Mouse (Mus musculus): Measurements from ENCODE around the gene Mipol1. TPM values are rescaled to one million over a fixed set of nuclear protein-coding genes. Genes with fewer than 3 reads are reported as not detected.

Gene Mipol1
- polyA plus RNA-seq, 1 experiment: 0.70 TPM

GRCm38 (mm10) chr12:57464520-57465334 lies 234.5 kb downstream of the Mipol1 start:
- H3K79me2 ChIP-seq (ENCODE audit: control insufficient read depth, insufficient read depth): no peaks in the 10 kb centered on the region
- H3K36me3 ChIP-seq (ENCODE audit: control insufficient read depth, insufficient read depth): no peaks in the 10 kb centered on the region
- H3K27me3 ChIP-seq (ENCODE audit: control insufficient read depth, insufficient read depth, insufficient read length): no peaks in the 10 kb centered on the region
- TF ChIP-seq MAX (IDR thresholded peaks at IDR 0.05) (no peak), CEBPB (IDR thresholded peaks at IDR 0.05; ENCODE audit: low read depth) (no peak), MYOG (IDR thresholded peaks at IDR 0.05; ENCODE audit: control insufficient read depth, extremely low read depth, insufficient read length) (no peak), USF1 (IDR thresholded peaks at IDR 0.05; ENCODE audit: low read depth) (no peak), FOSL1 (IDR thresholded peaks at IDR 0.05; ENCODE audit: insufficient read depth, low read length, poor library complexity, severe bottlenecking) (no peak), MYOD1 (IDR thresholded peaks at IDR 0.05; ENCODE audit: control insufficient read depth, insufficient read length, low read depth) (no peak), CTCF (IDR thresholded peaks at IDR 0.05; ENCODE audit: control insufficient read depth, insufficient read depth, insufficient read length) (no peak)
- no peaks in the 10 kb centered on the region for H3K79me3 ChIP-seq (ENCODE audit: low read depth)
- no peak overlapping the region for H3K4me3 ChIP-seq (ENCODE audit: insufficient read depth, poor library complexity, severe bottlenecking)
- H3ac ChIP-seq (ENCODE audit: control insufficient read depth, insufficient read length, low read depth): no peak overlapping the region

DNA sequence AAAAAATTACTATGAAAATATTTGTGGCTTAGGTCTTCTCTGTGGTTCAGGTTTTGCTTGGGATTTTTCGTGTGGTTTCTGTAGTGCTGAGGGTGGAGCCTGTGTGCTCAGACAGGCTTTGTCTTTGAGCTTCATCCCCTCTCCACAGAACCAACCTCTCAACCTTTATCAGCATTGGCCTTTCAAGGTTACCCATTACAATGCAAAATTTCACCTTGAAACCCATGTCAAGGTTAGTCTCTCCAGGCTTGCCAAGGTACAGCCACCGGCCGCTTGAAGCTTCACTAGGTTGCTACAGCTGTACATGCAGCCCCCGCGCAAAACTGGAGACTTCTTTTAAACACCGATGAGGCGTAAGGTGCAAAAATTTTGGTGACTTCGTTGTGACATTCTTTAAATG lies 241.6 kb downstream of the Mipol1 start:
- H3K79me3 ChIP-seq (ENCODE audit: low read depth): no peaks in the 10 kb centered on the region
- H3ac ChIP-seq (ENCODE audit: control insufficient read depth, insufficient read length, low read depth): no peak overlapping the region
- no peaks in the 10 kb centered on the region for H3K36me3 ChIP-seq (ENCODE audit: control insufficient read depth, insufficient read depth)
- TF ChIP-seq MAX (IDR thresholded peaks at IDR 0.05) (no peak), CTCF (IDR thresholded peaks at IDR 0.05; ENCODE audit: control insufficient read depth, insufficient read depth, insufficient read length) (no peak), CEBPB (IDR thresholded peaks at IDR 0.05; ENCODE audit: low read depth) (no peak), MYOD1 (IDR thresholded peaks at IDR 0.05; ENCODE audit: control insufficient read depth, insufficient read length, low read depth) (no peak), FOSL1 (IDR thresholded peaks at IDR 0.05; ENCODE audit: insufficient read depth, low read length, poor library complexity, severe bottlenecking) (no peak), USF1 (IDR thresholded peaks at IDR 0.05; ENCODE audit: low read depth) (no peak), MYOG (IDR thresholded peaks at IDR 0.05; ENCODE audit: control insufficient read depth, extremely low read depth, insufficient read length) (no peak)
- H3K79me2 ChIP-seq (ENCODE audit: control insufficient read depth, insufficient read depth): no peaks in the 10 kb centered on the region
- H3K4me3 ChIP-seq (ENCODE audit: insufficient read depth, poor library complexity, severe bottlenecking): no peak overlapping the region
- H3K27me3 ChIP-seq (ENCODE audit: control insufficient read depth, insufficient read depth, insufficient read length): no peaks in the 10 kb centered on the region

- Histone ChIP-seq H3K27me3 (ENCODE audit: control insufficient read depth, insufficient read depth, insufficient read length) (no peaks in the 10 kb centered on the region), H3ac (ENCODE audit: control insufficient read depth, insufficient read length, low read depth) (no peak overlapping the region), H3K79me2 (ENCODE audit: control insufficient read depth, insufficient read depth) (no peaks in the 10 kb centered on the region), H3K36me3 (ENCODE audit: control insufficient read depth, insufficient read depth) (no peaks in the 10 kb centered on the region), H3K4me3 (ENCODE audit: insufficient read depth, poor library complexity, severe bottlenecking) (no peak overlapping the region), H3K79me3 (ENCODE audit: low read depth) (no peaks in the 10 kb centered on the region)
- no peak for TF ChIP-seq CEBPB (IDR thresholded peaks at IDR 0.05; ENCODE audit: low read depth)
- TF ChIP-seq CTCF (IDR thresholded peaks at IDR 0.05; ENCODE audit: control insufficient read depth, insufficient read depth, insufficient read length): no peak
Observed at GRCm38 (mm10) chr12:57476876-57477275, 246.6 kb downstream of the Mipol1 start.

- H3K79me2 ChIP-seq (ENCODE audit: control insufficient read depth, insufficient read depth): no peaks in the 10 kb centered on the region
- H3K4me3 ChIP-seq (ENCODE audit: insufficient read depth, poor library complexity, severe bottlenecking): no peak overlapping the region
- H3K36me3 ChIP-seq (ENCODE audit: control insufficient read depth, insufficient read depth): no peaks in the 10 kb centered on the region
- no peak for TF ChIP-seq MYOD1 (IDR thresholded peaks at IDR 0.05; ENCODE audit: control insufficient read depth, insufficient read length, low read depth)
- TF ChIP-seq CEBPB (IDR thresholded peaks at IDR 0.05; ENCODE audit: low read depth): no peak
- TF ChIP-seq FOSL1 (IDR thresholded peaks at IDR 0.05; ENCODE audit: insufficient read depth, low read length, poor library complexity, severe bottlenecking): no peak
- no peak for TF ChIP-seq USF1 (IDR thresholded peaks at IDR 0.05; ENCODE audit: low read depth)
- no peak for TF ChIP-seq MAX (IDR thresholded peaks at IDR 0.05)
- TF ChIP-seq MYOG (IDR thresholded peaks at IDR 0.05; ENCODE audit: control insufficient read depth, extremely low read depth, insufficient read length): no peak
- no peak for TF ChIP-seq CTCF (IDR thresholded peaks at IDR 0.05; ENCODE audit: control insufficient read depth, insufficient read depth, insufficient read length)
- H3K79me3 ChIP-seq (ENCODE audit: low read depth): no peaks in the 10 kb centered on the region
- no peak overlapping the region for H3ac ChIP-seq (ENCODE audit: control insufficient read depth, insufficient read length, low read depth)
- H3K27me3 ChIP-seq (ENCODE audit: control insufficient read depth, insufficient read depth, insufficient read length): no peaks in the 10 kb centered on the region
Observed at GRCm38 (mm10) chr12:57481823-57482222, 251.6 kb downstream of the Mipol1 start.

GRCm38 (mm10) chr12:57496347-57497119 lies 266.3 kb downstream of the Mipol1 start:
- Histone ChIP-seq H3K79me3 (ENCODE audit: low read depth) (no peaks in the 10 kb centered on the region), H3K27me3 (ENCODE audit: control insufficient read depth, insufficient read depth, insufficient read length) (no peaks in the 10 kb centered on the region), H3K4me3 (ENCODE audit: insufficient read depth, poor library complexity, severe bottlenecking) (no peak overlapping the region), H3K36me3 (ENCODE audit: control insufficient read depth, insufficient read depth) (no peaks in the 10 kb centered on the region), H3ac (ENCODE audit: control insufficient read depth, insufficient read length, low read depth) (no peak overlapping the region), H3K79me2 (ENCODE audit: control insufficient read depth, insufficient read depth) (no peaks in the 10 kb centered on the region)
- no peak for TF ChIP-seq CTCF (IDR thresholded peaks at IDR 0.05; ENCODE audit: control insufficient read depth, insufficient read depth, insufficient read length)
- TF ChIP-seq CEBPB (IDR thresholded peaks at IDR 0.05; ENCODE audit: low read depth): no peak
- TF ChIP-seq MYOD1 (IDR thresholded peaks at IDR 0.05; ENCODE audit: control insufficient read depth, insufficient read length, low read depth): no peak
- no peak for TF ChIP-seq USF1 (IDR thresholded peaks at IDR 0.05; ENCODE audit: low read depth)
- no peak for TF ChIP-seq FOSL1 (IDR thresholded peaks at IDR 0.05; ENCODE audit: insufficient read depth, low read length, poor library complexity, severe bottlenecking)
- TF ChIP-seq MAX (IDR thresholded peaks at IDR 0.05): no peak
- TF ChIP-seq MYOG (IDR thresholded peaks at IDR 0.05; ENCODE audit: control insufficient read depth, extremely low read depth, insufficient read length): no peak
